Mouse (Mus musculus): ENCODE results near the gene Hp1bp3.

The Hp1bp3 gene

DNA sequence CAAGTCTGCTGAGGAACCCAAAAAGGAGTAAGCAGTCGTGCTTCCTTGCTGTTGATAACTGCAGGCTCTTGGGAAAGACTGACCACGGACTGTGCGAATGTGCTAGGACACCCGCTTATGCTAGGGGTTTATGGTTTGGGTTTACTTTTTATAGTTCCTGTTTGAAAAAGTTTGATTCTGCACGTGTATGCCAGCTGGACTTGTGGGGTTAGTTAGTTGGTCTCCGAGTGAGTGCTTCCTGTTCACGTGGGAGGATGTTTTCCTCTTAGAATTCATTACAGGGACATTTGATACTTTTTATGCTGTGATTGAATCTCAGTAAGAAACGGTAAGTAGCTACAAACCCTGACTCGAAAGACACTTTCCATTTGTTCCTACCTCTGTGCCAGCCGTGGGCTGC, 7.5 kb downstream of the Hp1bp3 start:
- no peak for DNase-seq

DNA sequence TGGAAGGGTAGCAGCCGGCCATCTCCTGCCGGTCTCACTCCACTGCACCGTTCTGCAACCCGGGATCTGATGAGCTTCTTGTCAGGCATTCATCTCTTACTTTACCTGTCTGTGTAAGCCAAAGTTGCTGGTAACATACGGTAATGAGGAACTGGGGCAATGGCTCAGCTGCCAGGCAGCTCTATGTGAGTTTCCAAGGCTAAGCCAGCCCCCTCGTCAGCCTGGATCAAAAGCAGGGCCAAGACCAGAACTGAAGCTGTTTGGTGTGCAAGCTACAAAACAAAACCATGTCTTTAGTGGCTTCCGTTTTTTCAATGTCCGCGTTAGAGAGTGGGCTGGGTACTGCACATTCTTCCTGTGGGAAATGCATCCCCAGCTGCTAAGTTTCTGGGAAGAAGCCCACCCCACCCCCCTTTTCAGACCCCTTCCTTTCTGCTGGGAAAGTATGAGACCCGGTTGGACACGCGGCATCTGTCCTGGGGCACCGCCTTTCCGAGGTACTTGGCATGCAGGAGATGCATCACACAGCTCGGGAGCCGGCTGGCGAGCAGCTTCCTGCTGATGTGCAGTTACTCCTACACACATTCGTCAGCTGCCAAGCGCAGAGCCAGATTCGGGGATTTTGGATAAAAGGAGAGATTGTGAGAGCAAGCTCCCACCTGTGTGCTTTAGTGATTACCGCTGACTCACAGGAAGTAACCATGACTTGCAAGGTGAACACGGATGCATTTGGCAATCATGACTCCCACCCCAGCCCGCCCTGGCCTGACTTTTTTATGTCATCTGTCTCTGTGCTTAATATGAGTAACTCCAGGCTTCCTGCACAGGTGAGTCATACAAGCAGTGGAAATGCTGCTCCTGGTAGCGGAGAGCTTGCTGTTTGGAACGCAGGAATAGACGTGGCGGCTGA, 30.9 kb downstream of the Hp1bp3 start:
- no peak for DNase-seq

DNA sequence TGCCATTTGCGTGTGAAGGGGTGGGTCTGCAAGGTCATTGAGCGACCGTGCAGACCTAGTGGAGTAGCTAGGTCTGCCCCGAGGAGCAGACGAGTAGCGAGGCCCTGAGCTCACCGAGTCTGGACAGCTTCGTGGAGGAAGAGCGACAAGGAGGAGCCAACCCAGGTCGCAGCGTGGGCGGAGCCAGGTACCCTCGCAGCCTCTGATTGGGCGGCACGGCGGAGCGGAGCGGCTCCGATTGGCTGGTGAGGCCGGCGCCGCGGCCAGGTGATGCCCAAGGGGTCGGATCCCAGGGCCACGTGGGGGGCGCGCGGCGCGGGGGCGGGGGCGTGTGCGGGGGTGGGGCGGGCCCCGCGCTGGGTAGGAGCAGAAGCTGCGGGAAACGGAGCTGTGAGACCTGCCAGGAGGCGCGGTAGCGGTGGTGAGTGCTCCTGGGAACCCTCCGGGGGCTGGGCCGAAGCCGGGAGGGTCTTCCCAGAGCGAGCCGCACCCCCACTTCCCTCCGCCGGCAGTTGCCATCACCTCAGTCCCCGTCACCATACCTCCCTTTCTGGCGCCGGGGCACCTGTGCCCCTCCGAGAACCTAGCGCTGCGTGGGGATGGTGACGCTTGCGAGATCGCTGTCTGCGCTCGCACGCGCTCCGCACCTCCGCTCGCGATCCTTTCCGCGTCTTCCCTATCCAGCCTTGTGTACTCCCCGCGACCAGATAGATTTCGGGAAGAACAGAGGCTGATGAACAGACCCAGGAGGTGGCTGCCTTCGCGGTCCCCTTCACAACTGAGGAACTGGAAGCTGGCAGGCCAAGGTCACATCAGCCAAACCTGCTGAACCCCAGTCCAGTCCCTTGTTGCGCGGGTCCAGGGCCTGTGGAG, 34.2 kb downstream of the Hp1bp3 start, which contains the start of the genes Sh2d5 and Kif17:
Gene Sh2d5 (plus strand): TSS at position 316 of the 873 bp plus-strand sequence.
Gene Kif17 (plus strand): TSS at position 348 of the 873 bp plus-strand sequence.
- peak; percentile 95 to 96 for DNase-seq

- peak; percentile 37 to 49 for DNase-seq
Measured at GRCm38 (mm10) chr4:138251819-138252218, 35.7 kb downstream of the Hp1bp3 start.

DNA sequence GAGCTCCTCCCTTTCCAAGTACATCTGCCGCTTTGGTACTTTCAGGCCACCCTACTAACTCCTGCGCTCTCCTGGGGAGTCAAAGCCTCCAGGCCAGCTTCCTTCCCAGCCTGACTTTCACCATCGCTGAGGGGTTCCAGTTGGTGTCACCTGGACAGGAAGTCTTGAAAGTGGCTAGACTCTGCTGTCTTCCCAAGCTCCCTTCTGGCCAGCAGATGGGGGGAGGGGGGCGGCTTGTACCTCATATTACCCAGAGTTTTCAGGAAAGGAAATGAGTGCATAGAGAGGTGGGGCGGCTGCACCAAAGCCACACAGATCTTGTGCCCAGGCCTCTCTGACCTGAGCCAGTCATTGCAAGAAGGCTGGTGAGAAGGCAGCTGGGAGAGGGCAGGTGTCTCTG, 36.1 kb downstream of the Hp1bp3 start:
- DNase-seq = peak in 1 of 2 experiments; percentile 30

DNA sequence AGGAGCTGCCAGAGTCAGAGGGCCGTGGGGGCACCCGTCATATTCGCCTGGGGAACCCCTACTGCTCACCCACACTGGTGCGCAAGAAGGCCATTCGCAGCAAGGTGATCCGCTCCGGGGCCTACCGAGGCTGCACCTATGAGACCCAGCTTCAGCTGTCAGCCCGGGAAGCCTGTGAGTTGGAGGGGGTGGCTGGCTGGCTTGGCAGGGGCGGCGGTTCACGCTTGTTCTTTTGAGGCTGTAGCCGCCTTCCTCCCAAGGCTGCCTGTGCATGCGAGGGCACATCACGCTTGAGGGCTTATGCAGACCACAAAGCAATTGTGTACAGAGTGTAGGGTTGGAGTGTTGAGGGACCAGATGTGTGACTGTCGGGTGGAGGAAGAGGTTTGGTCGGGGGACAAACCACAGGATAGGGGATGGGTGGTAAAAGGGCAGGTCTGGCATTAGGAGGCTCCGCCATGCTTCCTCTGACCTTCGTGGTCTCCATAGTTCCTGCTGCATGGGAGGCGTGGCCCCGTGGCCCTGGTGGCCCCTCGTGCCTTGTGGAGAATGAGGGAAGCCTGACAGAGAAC, 41.1 kb downstream of the Hp1bp3 start:
- no peak for DNase-seq

DNA sequence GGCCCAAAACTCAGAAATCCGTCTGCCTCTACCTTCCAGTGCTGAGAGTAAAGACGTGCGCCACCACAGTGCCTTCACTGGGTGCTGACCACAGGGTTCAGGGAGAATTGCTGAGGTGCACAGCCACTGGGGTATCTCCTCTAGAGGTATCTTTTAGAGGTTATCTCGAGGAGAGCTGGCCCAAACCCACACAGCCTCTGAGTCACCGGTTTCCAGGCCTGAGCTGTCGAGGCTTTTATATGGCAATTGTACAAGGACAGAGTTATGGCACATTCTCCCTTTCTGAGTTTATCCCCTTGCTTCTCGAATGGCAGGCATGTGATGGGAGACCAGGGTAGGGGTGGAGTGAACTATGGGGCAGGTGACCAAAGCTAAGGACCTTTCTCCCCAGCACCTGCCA, 42.6 kb downstream of the Hp1bp3 start:
- no peak for DNase-seq

DNA sequence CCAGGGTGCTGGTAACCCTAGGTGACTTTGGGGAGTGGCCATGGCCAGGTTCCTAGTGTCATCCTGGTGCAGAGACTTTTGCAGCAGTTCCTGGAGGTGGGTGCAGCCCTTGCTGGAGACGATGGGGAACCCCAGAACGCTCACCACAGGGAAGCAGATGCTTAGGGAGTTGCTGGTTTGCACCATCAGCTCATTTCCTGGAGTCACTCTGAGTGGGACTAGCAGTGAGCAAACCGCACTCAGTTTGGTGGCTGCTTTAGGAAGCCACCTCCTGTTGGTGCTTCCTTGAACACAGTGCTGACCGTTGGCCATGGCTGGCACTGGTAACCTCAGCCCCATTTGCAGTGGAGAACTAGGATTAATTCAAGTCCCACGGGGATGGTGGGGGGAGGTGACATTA, 43.4 kb downstream of the Hp1bp3 start:
- no peak for DNase-seq

- peak; percentile 97 for DNase-seq
Measured at GRCm38 (mm10) chr4:138261843-138262681, 46.0 kb downstream of the Hp1bp3 start.

GRCm38 (mm10) chr4:138267869-138268268, 51.8 kb downstream of the Hp1bp3 start:
- DNase-seq = no peak

GRCm38 (mm10) chr4:138272011-138272997, 56.2 kb downstream of the Hp1bp3 start:
- peak; percentile 34 to 48 for DNase-seq

DNA sequence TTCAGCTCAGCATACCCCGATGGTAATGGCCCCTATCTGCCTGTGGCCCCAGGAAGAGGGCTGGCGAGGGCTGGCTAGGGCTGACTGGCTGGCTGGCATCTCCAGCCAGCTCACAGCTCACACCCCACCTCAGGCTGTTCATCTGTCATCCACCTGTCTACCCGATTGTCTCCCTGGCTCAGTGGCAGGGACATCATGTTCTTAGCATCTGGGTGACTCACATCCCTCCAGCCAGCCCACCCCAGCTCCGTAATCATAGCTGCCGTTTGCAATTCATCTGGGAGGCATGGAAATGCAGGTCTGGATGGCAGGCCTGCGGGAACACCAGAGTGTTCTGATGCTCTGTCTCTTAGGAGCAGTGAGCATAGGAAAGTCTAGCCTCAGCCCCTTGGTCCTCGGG, 62.2 kb downstream of the Hp1bp3 start:
- DNase-seq = no peak

- peak; percentile 72 to 83 for DNase-seq
Measured at GRCm38 (mm10) chr4:138282834-138283233, 66.7 kb downstream of the Hp1bp3 start.

GRCm38 (mm10) chr4:138286411-138286810, 70.3 kb downstream of the Hp1bp3 start:
- DNase-seq = no peak

DNA sequence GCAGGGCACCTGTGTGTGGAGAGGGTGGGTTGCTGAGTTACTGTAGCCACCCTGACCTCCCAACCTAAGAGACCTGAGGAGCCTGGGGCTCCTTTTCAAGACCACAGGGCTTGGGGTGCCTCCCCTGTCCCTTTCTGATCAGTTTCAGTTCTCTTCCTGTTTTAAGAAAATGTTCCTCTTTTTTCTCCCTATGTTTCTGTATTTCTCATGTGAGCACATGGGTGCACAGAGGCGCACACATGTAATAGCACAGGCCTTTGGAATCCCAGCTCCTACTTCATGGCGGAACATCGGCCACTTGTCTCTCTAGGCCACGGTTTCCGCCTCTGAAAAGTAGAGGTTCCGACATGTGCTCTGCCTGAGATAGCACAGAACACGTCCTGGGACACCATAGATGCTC, 72.6 kb downstream of the Hp1bp3 start:
- DNase-seq = no peak

DNA sequence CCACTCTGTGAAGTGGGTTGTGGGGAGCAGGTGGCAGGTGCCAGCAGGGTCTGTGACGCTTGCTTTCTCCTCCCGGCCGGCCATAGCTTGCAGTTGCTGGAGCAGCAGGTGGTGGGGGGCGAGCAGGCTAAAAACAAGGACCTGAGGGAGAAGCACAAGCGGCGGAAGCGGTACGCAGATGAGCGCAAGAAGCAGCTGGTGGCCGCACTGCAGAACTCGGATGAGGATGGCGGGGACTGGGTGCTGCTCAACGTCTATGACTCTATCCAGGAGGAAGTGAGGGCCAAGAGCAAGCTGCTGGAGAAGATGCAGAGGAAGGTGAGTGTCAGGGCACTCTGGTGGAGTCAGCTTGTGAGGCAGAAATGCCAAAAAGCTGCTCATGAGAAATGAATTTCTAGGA, 75.9 kb downstream of the Hp1bp3 start:
- DNase-seq = no peak

GRCm38 (mm10) chr4:138293261-138293948, 77.3 kb downstream of the Hp1bp3 start:
- DNase-seq = peak; percentile 64 to 66

DNA sequence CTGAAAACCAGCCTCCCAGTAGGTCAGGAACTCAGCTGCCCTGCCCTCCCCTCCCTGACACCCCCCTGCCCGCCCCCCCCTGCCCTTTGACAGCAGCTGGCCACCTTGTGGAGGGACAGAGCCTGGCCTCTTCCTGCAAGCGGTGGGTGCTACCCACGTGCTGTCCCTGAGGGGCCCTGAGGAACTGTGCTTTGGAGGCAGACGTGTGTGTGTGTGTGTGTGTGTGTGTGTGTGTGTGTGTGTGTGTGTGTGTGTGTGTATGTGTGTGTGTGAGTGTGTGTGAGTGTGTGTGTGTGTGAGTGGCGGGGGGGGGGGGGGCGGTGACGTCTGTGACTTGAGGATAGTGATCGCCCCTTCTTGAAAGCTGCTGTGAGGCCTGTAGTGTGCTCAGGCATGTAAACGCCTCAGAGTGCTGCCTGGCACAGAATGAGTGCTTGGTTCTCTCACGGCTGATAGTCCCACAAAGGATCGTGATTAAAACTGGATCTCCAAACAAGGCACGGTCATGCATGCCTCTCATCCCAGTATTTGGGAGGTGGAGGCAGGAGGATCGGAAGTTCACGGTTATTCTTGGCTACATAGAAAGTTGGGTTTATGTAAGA, 78.0 kb downstream of the Hp1bp3 start:
- DNase-seq = no peak
